Mouse (Mus musculus) embryonic facial prominence, embryonic 15.5 days (tissue): ENCODE results near the gene Csf2rb. TPM values are rescaled to one million over a fixed set of nuclear protein-coding genes. Genes with fewer than 3 reads are reported as not detected.
"Not testable (repeated sequence)": the region's sequence is repeated elsewhere in the genome, so short reads cannot be mapped to it uniquely, and the experiment has no call there.

Experiments used
- ATAC-seq: fragments of 200-750 bp; cut with Nextera tagmentation; 2 replicates; pipeline ENCODE4 v1.8.0; 2017; ENCODE audit warnings: low read depth, moderate TSS enrichment; ENCODE audit not compliant: insufficient number of reproducible peaks, low FRiP score, low TSS enrichment
- H3K27ac ChIP-seq: fragments of 300-500 bp; sonication (generic); replicated peaks from 2 replicates; pipeline ENCODE4 v1.5.1; 2015; ENCODE audit warnings: mild to moderate bottlenecking, inconsistent platforms
- H3K27me3 ChIP-seq: fragments of 300-500 bp; sonication (generic); 2 replicates; pipeline ENCODE4 v1.6.1; 2015; ENCODE audit warnings: inconsistent platforms
- H3K36me3 ChIP-seq: fragments of 300-500 bp; sonication (generic); 2 replicates; pipeline ENCODE4 v1.6.1; 2015; ENCODE audit warnings: mild to moderate bottlenecking, inconsistent platforms
- H3K4me1 ChIP-seq: fragments of 300-500 bp; sonication (generic); 2 replicates; pipeline ENCODE4 v1.6.1; 2015; ENCODE audit warnings: inconsistent platforms
- H3K4me2 ChIP-seq: fragments of 300-500 bp; sonication (generic); replicated peaks from 2 replicates; pipeline ENCODE4 v1.6.1; 2015; ENCODE audit warnings: mild to moderate bottlenecking, inconsistent platforms
- H3K4me3 ChIP-seq: fragments of 300-500 bp; sonication (generic); replicated peaks from 2 replicates; pipeline ENCODE4 v1.5.1; 2015; ENCODE audit warnings: mild to moderate bottlenecking, inconsistent platforms
- H3K9ac ChIP-seq: fragments of 300-500 bp; sonication (generic); 2 replicates; pipeline ENCODE4 v1.6.1; 2015; ENCODE audit warnings: inconsistent platforms
- H3K9me3 ChIP-seq: fragments of 300-500 bp; sonication (generic); replicated peaks from 2 replicates; pipeline ENCODE4 v1.6.1; 2016; ENCODE audit warnings: inconsistent platforms
- WGBS: fragments of 180-500 bp; shearing (Covaris S2); methylation state at CpG from one replicate; pipeline ENCODE4 v1.1.7; 2015; 5-methylcytosine and 5-hydroxymethylcytosine counted together
- polyA plus RNA-seq: library from polyadenylated mRNA; unstranded; fragments of >200 nt; fragmentation: Nextera tagmentation; extraction: Ambion mirVana; gene quantifications from 2 replicates; pipeline ENCODE4 v1.2.1, GENCODE M21; 2015

The Csf2rb gene
- polyA plus RNA-seq, 1 experiment from 2014 or later, result 6.4 TPM

DNA sequence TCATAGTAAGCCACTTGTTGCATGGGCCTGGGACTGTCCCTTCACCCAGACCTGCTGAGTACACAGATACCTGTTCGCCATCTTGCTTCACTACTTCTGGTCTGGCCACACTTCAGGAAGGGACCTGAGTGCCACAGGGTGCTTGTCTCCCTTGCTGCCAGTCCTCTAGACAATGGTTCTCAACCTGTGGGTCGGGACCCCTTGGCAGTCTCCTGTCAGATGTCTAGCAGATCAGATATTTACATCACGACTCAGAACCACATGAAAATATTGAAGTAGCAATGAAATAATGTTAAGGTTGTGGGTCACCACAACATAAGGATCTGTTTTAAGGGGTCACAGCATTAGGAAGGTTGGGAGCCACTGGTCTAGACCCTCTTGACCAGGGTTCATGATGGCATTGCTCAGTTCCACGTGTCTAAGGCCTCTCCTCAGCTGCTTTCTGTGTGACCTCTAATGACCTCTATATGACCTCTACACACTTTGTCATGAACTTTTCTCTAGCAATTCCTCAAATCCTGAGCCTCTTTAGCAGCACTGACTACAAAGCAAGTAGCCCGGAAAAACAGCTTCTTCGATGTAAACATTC lies 2.3 kb downstream of the Csf2rb start:
- ATAC-seq, result not testable (repeated sequence)
- 73% methylated on average over 6 of the region's 6 CpGs for WGBS

DNA sequence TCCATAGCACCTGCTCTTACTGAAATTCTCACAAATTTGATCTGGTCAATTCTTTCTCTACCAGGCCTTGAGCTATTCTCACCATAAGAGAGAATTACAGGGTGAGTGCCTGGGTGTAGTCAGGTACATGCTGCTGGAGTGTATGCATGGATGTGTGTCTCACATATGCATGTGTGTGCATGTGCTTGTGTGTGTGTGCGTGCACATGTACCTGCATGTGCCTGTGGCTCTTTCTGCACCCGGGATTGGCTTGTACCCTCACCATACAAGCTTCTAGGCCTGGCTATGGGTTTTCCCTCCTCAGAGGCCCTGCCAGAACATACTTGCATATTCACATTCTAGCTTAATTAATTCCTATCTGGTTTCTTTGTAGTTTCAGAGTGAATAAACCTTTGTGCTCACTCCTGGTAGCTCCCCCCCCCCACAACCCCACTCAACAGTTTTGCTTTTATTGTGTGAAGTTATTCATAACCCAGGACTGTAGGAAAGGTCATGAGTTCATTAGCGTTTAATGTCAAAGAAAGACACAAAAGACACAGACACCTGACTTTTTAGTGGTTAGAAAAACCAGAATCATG lies 3.1 kb downstream of the Csf2rb start:
- H3K9ac ChIP-seq, result no peak overlapping the region
- H3K4me3 ChIP-seq, result no peak overlapping the region
- H3K27ac ChIP-seq, result no peak overlapping the region
- no peaks in the 10 kb centered on the region for H3K4me1 ChIP-seq
- H3K9me3 ChIP-seq, result no peaks in the 10 kb centered on the region
- no peaks in the 10 kb centered on the region for H3K27me3 ChIP-seq
- no peaks in the 10 kb centered on the region for H3K36me3 ChIP-seq
- ATAC-seq, result no peak
- no peak overlapping the region for H3K4me2 ChIP-seq
- WGBS, result 82% methylated on average over 3 of the region's 3 CpGs

More for the DNA sequence above, 2.3 kb downstream of the Csf2rb start:
- not testable (repeated sequence) for H3K9me3 ChIP-seq, H3K36me3 ChIP-seq, H3K27me3 ChIP-seq, H3K9ac ChIP-seq, H3K4me3 ChIP-seq, H3K27ac ChIP-seq, H3K4me1 ChIP-seq, H3K4me2 ChIP-seq

DNA sequence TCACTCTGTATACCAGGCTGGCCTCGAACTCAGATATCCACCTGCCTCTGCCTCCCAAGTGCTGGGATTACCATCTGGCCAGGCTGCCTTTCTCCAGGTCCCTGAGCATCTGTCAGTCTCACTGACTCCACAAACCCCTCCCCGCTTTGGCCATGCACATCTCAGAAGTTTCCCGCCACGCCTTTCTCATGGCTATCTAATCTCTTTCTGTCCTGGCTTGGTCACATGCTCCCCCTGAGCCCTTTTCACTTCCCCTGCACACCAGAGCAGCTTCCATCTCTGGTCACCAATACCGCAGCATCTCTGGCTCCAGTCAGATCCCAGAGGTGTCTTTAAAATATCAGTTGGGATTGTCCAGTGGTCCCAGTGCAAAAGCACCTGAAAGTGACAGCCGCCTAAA lies 4.4 kb downstream of the Csf2rb start:
- not testable (repeated sequence) for H3K4me3 ChIP-seq, H3K27ac ChIP-seq, H3K9ac ChIP-seq, H3K36me3 ChIP-seq, H3K4me2 ChIP-seq, H3K27me3 ChIP-seq, H3K4me1 ChIP-seq, H3K9me3 ChIP-seq, ATAC-seq
- 78% methylated on average over 6 of the region's 6 CpGs for WGBS

DNA sequence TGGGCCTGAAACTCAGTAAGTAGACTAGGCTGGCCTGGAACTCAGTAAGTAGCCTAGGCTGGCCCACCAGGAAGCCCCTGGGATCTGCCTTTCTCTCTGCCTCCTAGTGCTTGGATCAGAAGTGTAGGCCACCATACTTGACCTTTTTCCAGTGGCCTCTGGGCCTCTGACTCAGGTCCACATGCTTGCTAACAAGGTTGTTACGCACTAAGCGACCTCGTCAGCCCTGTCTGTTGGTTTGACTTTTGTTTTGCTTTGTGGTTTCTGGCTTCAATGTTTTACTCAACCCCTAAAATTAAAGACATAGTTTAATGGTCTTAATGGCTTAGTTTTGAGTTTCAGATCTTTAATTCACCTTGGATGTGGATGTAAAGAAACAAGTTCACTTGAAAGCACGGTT lies 5.2 kb downstream of the Csf2rb start:
- no peak overlapping the region for H3K9ac ChIP-seq
- no peak for ATAC-seq
- WGBS, result 60% methylated on average over 4 of the region's 4 CpGs
- H3K4me2 ChIP-seq, result no peak overlapping the region
- no peaks in the 10 kb centered on the region for H3K4me1 ChIP-seq
- H3K27me3 ChIP-seq, result no peaks in the 10 kb centered on the region
- H3K36me3 ChIP-seq, result no peaks in the 10 kb centered on the region
- H3K4me3 ChIP-seq, result no peak overlapping the region
- no peak overlapping the region for H3K27ac ChIP-seq
- no peaks in the 10 kb centered on the region for H3K9me3 ChIP-seq

DNA sequence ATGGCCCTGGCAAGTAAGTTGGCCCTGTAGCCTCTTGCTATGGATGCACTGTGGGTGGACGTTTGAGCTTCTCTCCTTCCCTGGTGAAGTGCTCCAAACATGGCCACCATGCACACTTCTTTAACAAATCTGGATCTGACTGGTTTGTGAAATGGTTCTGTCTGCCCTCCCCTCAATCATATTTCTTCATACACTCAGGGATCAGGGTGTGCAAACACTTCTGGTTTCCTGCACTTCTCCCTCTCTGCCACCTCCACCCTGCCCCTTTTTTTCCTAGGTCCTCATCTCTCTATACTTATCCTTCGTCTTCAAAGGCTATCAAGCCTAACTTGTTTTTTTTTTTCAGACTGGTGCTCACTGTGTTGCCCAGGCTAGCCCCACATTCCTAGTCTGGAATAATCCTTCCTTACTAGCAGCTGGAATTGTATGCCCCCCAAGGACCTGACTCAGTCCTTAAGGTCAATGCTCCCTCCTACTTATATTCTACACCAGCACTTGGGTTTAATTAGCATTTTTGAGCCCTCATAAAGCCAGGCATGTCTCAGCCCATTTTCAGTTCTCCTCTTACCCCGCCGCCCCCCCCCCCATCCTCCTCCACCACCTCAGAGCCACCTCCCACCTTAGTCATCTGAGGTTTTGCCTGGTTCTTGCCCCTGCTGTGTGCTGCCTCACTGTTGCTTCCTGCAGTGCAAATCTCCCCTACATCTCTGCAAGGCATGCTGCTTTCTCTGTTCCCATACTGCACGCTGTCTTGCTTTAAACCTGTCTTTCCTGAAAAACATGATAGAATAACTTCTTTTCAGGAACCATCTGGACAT lies 6.2 kb downstream of the Csf2rb start:
- H3K4me3 ChIP-seq, result no peak overlapping the region
- H3K36me3 ChIP-seq, result no peaks in the 10 kb centered on the region
- ATAC-seq, result no peak
- H3K27me3 ChIP-seq, result no peaks in the 10 kb centered on the region
- no peak overlapping the region for H3K27ac ChIP-seq
- H3K9me3 ChIP-seq, result no peaks in the 10 kb centered on the region
- H3K4me2 ChIP-seq, result no peak overlapping the region
- WGBS, result 59% methylated on average over 5 of the region's 5 CpGs
- no peak overlapping the region for H3K9ac ChIP-seq
- no peaks in the 10 kb centered on the region for H3K4me1 ChIP-seq

DNA sequence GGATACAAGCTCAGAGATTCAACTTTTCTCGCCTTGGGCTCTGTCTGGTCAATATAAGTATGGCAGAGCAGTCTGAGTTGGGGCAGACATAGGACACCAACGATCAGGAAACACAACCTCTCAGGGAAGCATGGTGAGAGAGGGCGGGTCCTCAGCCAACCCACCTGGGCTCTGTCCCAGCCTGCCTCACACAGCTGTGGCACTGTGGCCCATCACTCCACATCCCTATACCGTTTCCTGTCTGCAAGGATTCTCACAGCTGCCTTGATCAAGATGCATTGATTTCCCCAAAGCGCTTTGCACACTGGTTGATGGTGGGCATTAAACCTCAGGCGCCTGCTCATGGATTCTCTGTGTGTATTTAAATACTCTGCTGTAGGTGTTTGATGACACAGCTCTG lies 7.4 kb downstream of the Csf2rb start:
- Histone ChIP-seq H3K9ac (no peak overlapping the region), H3K27me3 (no peaks in the 10 kb centered on the region), H3K4me3 (no peak overlapping the region), H3K36me3 (no peaks in the 10 kb centered on the region), H3K9me3 (no peaks in the 10 kb centered on the region), H3K27ac (no peak overlapping the region), H3K4me1 (no peaks in the 10 kb centered on the region), H3K4me2 (no peak overlapping the region)
- 68% methylated on average over 6 of the region's 6 CpGs for WGBS
- no peak for ATAC-seq

- Histone ChIP-seq H3K36me3 (no peaks in the 10 kb centered on the region), H3K9ac (no peak overlapping the region), H3K4me1 (no peaks in the 10 kb centered on the region), H3K27me3 (no peaks in the 10 kb centered on the region), H3K4me3 (no peak overlapping the region), H3K4me2 (no peak overlapping the region), H3K9me3 (no peaks in the 10 kb centered on the region), H3K27ac (no peak overlapping the region)
- no peak for ATAC-seq
- WGBS, result 88% methylated on average over 3 of the region's 3 CpGs
Measured at GRCm38 (mm10) chr15:78334380-78334779, 8.8 kb downstream of the Csf2rb start.

DNA sequence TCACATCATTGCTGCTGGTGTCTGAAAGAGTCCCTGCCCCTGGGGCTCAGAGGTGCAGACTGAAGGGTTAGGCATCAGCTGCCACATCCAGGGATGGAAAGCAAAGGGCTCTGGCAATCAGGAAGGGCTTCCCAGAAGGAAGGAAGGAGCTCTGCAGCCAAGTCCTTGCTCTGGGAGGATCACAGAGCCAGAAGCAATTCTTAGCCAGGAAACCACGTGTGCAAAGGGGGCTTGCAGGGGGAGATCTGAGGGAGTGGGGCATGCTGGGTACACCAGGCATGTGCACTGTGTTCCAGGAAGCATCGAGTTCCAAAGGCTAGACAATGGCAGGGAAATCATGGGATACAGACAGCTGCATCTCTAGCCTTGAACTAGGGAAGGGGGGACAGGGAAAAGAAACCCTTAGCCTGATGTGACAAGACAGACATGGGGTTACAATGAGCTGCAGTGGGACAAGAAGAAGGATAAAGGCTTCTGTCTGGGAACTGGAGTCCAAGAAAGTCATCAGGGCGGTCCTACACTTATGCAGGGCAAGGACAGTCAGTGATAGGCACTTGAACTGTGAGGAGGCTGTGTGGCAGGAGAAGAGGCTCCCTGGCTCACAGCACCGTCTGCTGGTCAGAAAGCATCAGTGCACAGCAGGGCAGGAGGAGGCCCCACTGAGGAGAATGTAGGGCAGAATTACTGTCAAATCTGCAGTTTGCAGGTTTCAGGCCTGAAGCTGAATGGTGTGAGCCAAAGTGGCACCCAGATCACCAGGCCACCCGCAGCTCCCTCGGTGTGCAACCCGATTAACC lies 14.3 kb downstream of the Csf2rb start:
- not testable (repeated sequence) for H3K4me2 ChIP-seq, H3K4me1 ChIP-seq, H3K36me3 ChIP-seq, H3K9ac ChIP-seq, H3K4me3 ChIP-seq, H3K27ac ChIP-seq, ATAC-seq, H3K27me3 ChIP-seq, H3K9me3 ChIP-seq
- 29% methylated on average over 7 of the region's 7 CpGs for WGBS

DNA sequence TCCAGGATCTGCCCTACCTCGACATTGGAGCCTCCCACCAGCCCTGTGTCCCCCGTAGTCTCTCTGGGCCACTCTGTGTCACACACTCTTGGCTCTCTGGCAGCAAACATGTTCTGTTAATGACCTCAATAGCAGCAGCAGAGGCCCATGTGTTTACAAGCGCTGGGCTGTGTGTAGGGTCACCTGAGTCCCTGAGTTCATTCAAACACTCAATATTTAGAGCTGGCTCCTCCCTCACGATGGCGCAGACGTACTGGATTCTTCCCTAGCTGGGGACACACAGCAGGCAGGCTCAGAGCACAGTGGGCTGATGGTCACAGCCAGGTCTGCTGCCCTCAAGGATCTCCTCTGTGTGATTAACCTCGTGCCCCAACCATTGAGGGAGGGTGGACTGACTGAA lies 15.4 kb downstream of the Csf2rb start:
- 55% methylated on average over 7 of the region's 7 CpGs for WGBS

GRCm38 (mm10) chr15:78343683-78344082 lies 18.1 kb downstream of the Csf2rb start:
- Histone ChIP-seq H3K4me2 (no peak overlapping the region), H3K4me1 (no peaks in the 10 kb centered on the region), H3K27ac (no peak overlapping the region), H3K9ac (no peak overlapping the region), H3K9me3 (no peaks in the 10 kb centered on the region), H3K36me3 (no peaks in the 10 kb centered on the region), H3K27me3 (no peaks in the 10 kb centered on the region), H3K4me3 (no peak overlapping the region)
- no peak for ATAC-seq
- 48% methylated on average over 1 of the region's 1 CpGs for WGBS

More for the DNA sequence above, 15.4 kb downstream of the Csf2rb start:
- not testable (repeated sequence) for H3K27me3 ChIP-seq, H3K9me3 ChIP-seq, H3K4me2 ChIP-seq, H3K4me1 ChIP-seq, ATAC-seq, H3K4me3 ChIP-seq, H3K36me3 ChIP-seq, H3K9ac ChIP-seq, H3K27ac ChIP-seq

DNA sequence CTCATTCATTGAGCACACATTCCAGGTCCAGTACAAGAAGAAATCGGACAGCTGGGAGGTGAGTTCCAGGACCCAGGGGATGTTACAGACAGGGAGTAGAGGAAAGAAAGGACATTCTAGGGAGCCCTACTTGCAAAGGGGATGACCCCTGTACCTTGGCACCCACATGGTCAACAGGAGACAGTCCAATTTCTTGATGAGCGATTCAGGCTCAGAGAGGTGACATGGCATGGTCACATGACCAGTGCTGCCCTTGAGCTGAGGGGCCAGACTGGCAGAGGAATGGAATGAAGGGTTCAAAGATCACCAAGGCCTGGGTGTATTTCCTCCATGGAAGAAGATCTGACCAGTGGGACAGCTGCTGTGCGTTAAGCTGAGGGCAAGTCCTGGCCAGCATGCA lies 19.0 kb downstream of the Csf2rb start:
- no peaks in the 10 kb centered on the region for H3K27me3 ChIP-seq
- H3K9me3 ChIP-seq, result no peaks in the 10 kb centered on the region
- no peak overlapping the region for H3K4me3 ChIP-seq
- H3K36me3 ChIP-seq, result no peaks in the 10 kb centered on the region
- no peak overlapping the region for H3K9ac ChIP-seq
- H3K27ac ChIP-seq, result no peak overlapping the region
- H3K4me1 ChIP-seq, result no peaks in the 10 kb centered on the region
- H3K4me2 ChIP-seq, result no peak overlapping the region
- 82% methylated on average over 3 of the region's 3 CpGs for WGBS
- ATAC-seq, result no peak
